Mouse (Mus musculus) hindbrain, postnatal 0 days (tissue): ENCODE results near the gene Tuba3a. TPM values are rescaled to one million over a fixed set of nuclear protein-coding genes. Genes with fewer than 3 reads are reported as not detected.

ENCODE experiments used
- ATAC-seq: fragments of 200-750 bp; cut with Nextera tagmentation; 2 replicates; pipeline ENCODE4 v1.8.0; 2017; ENCODE audit warnings: mild to moderate bottlenecking, moderate TSS enrichment, moderate library complexity
- DNase-seq: peaks from one replicate; pipeline ENCODE4 v3.0.0-alpha.2; 2015; ENCODE audit warnings: low spot score
- H3K27ac ChIP-seq: fragments of 300-500 bp; sonication (generic); 2 replicates; pipeline ENCODE4 v1.5.1; 2014; ENCODE audit warnings: mild to moderate bottlenecking
- H3K27me3 ChIP-seq: fragments of 300-500 bp; sonication (generic); 2 replicates; pipeline ENCODE4 v1.6.1; 2014; ENCODE audit warnings: low read length, mixed read lengths; ENCODE audit not compliant: insufficient read depth
- H3K36me3 ChIP-seq: fragments of 300-500 bp; sonication (generic); 2 replicates; pipeline ENCODE4 v1.6.1; 2014; ENCODE audit warnings: low read length, mixed read lengths; ENCODE audit not compliant: insufficient read depth
- H3K4me1 ChIP-seq: fragments of 300-500 bp; sonication (generic); 2 replicates; pipeline ENCODE4 v1.6.1; 2014; ENCODE audit warnings: antibody characterized with exemption, low read length, mixed read lengths; ENCODE audit not compliant: insufficient read depth
- H3K4me2 ChIP-seq: fragments of 300-500 bp; sonication (generic); 2 replicates; pipeline ENCODE4 v1.6.1; 2014; ENCODE audit warnings: low read depth, mild to moderate bottlenecking, low read length, moderate library complexity, mixed read lengths
- H3K4me3 ChIP-seq: fragments of 300-500 bp; sonication (generic); 2 replicates; pipeline ENCODE4 v1.5.1; 2014; ENCODE audit warnings: low read length
- H3K9ac ChIP-seq: fragments of 300-500 bp; sonication (generic); replicated peaks from 2 replicates; pipeline ENCODE4 v1.6.1; 2014; ENCODE audit warnings: mild to moderate bottlenecking, low read length, moderate library complexity, mixed read lengths
- H3K9me3 ChIP-seq: fragments of 300-500 bp; sonication (generic); 2 replicates; pipeline ENCODE4 v1.6.1; 2016; ENCODE audit warnings: low read length, mixed read lengths
- CTCF ChIP-seq: IDR thresholded peaks from 2 replicates; pipeline ENCODE4 v1.5.1; 2016; ENCODE audit warnings: antibody characterized with exemption, control low read depth, low read depth
- WGBS: fragments of 180-500 bp; shearing (Covaris S2); extraction: QIAGEN DNeasy Blood & Tissue Kit; methylation state at CpG from one replicate; pipeline ENCODE4 v1.1.7; 2014; 5-methylcytosine and 5-hydroxymethylcytosine counted together
- polyA plus RNA-seq: library from polyadenylated mRNA; unstranded; fragments of >200 nt; fragmentation: Nextera tagmentation; extraction: Ambion mirVana; gene quantifications from 2 replicates; pipeline ENCODE4 v1.2.1, GENCODE M21; 2015
- total RNA-seq: library from RNA; depleted of rRNA; stranded (reverse); fragments of >200 nt; gene quantifications from 2 replicates; pipeline ENCODE4 v1.2.3, GENCODE M21; 2014

Tuba3a gene
- total and polyA plus RNA-seq, 2 experiments from 2014 or later, result not detected

GRCm38 (mm10) chr6:125317077-125317476 is 31.2 kb upstream of the Tuba3a start:
- Histone ChIP-seq H3K4me2 (no peak overlapping the region), H3K36me3 (no peaks in the 10 kb centered on the region), H3K4me1 (peaks cover 21% of the 10 kb centered on the region), H3K9me3 (no peaks in the 10 kb centered on the region), H3K27me3 (peaks cover 21% of the 10 kb centered on the region; the same call in 1 of the 2 replicates), H3K27ac (no peak overlapping the region), H3K4me3 (no peak overlapping the region), H3K9ac (no peak overlapping the region)
- TF ChIP-seq CTCF, result no peak
- ATAC-seq (no peak), DNase-seq (no peak)
- 53% methylated on average over 7 of the region's 7 CpGs for WGBS

GRCm38 (mm10) chr6:125314746-125315145 is 28.9 kb upstream of the Tuba3a start:
- no peak for DNase-seq
- Histone ChIP-seq H3K4me1 (peaks cover 18% of the 10 kb centered on the region), H3K27ac (no peak overlapping the region), H3K36me3 (no peaks in the 10 kb centered on the region), H3K4me2 (no peak overlapping the region), H3K9me3 (no peaks in the 10 kb centered on the region), H3K9ac (no peak overlapping the region), H3K4me3 (no peak overlapping the region), H3K27me3 (peaks cover 3% of the 10 kb centered on the region; the same call in 1 of the 2 replicates)
- no peak for TF ChIP-seq CTCF
- WGBS, result 77% methylated on average over 6 of the region's 6 CpGs
- no peak for ATAC-seq

DNA sequence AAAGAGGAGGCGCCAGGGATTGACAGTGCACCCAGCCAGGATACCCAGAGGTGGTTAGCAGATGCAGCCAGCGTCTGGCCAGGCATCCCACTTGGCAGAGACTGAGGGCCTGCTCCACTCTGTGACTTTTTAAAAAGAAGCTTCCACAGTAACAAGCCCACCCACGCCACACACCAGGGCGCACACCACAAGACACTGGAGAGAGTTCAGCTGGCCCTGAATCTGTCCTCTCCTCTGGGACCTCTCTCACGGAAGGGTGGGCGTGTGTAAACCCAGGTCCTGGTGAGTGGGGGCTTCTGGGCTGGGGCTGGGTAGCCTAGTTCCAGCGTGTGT is 28.4 kb upstream of the Tuba3a start:
- WGBS, result 39% methylated on average over 7 of the region's 7 CpGs

GRCm38 (mm10) chr6:125313546-125314230 is 27.8 kb upstream of the Tuba3a start, which contains the start of gene Ltbr:
Gene Ltbr, minus strand, starts transcription at chr6:125313885.
- Histone ChIP-seq H3K27ac (peak within 1 kb of the TSS; percentile 3; the same call in 1 of the 2 replicates), H3K4me2 (peak within 1 kb of the TSS; percentile 56), H3K4me1 (peaks cover 18% of the 10 kb centered on the region), H3K36me3 (no peaks in the 10 kb centered on the region), H3K4me3 (peak within 1 kb of the TSS; percentile 34), H3K9ac (peak within 1 kb of the TSS; percentile 59), H3K27me3 (no peaks in the 10 kb centered on the region), H3K9me3 (no peaks in the 10 kb centered on the region)
- ATAC-seq, result peak; percentile 85
- 5% methylated on average over 36 of the region's 46 CpGs for WGBS
- no peak for TF ChIP-seq CTCF
- DNase-seq, result peak; percentile 70

More for the DNA sequence above, 28.4 kb upstream of the Tuba3a start:
- Histone ChIP-seq H3K27me3 (no peaks in the 10 kb centered on the region), H3K36me3 (no peaks in the 10 kb centered on the region), H3K27ac (no peak overlapping the region), H3K4me1 (peaks cover 18% of the 10 kb centered on the region), H3K9ac (peak overlapping the region; percentile 59), H3K9me3 (no peaks in the 10 kb centered on the region), H3K4me3 (peak overlapping the region; percentile 34), H3K4me2 (peak overlapping the region; percentile 56)
- ATAC-seq, result peak; percentile 43
- no peak for DNase-seq
- TF ChIP-seq CTCF, result no peak

- no peak for TF ChIP-seq CTCF
- peak overlapping the region; percentile 56 for H3K4me2 ChIP-seq
- peak; percentile 5 for DNase-seq
These were observed 26.9 kb upstream of the Tuba3a start for GRCm38 (mm10) chr6:125312581-125313355.

DNA sequence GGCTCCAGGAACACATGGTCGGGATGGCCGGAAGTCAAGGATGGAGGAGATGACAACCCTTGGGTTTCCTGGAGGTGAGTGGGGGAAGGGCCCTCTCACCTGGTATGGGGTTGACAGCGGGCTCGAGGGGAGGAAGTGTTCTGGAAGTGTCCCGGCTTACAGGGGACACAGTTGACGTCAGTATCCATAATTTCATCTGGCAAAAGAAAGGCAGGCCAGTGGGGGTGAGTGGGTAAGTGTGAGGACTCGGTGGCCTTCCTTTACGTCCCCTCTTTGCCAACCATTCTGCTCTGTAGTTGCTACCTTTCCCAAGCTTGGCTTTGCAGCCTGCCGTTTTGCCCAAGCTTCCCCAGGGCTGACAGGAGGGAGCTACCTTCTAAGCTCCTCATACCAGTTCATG is 26.3 kb upstream of the Tuba3a start:
- Histone ChIP-seq H3K4me3 (no peak overlapping the region), H3K27ac (no peak overlapping the region), H3K4me1 (peaks cover 18% of the 10 kb centered on the region), H3K9ac (no peak overlapping the region), H3K36me3 (no peaks in the 10 kb centered on the region), H3K27me3 (no peaks in the 10 kb centered on the region), H3K9me3 (no peaks in the 10 kb centered on the region), H3K4me2 (peak overlapping the region; percentile 56; the same call in 1 of the 2 replicates)
- ATAC-seq (no peak), DNase-seq (no peak)
- WGBS, result 87% methylated on average over 9 of the region's 9 CpGs
- TF ChIP-seq CTCF, result no peak

More at GRCm38 (mm10) chr6:125312581-125313355, 26.9 kb upstream of the Tuba3a start:
- no peaks in the 10 kb centered on the region for H3K36me3 ChIP-seq
- H3K27ac ChIP-seq, result 0 out of 2 replicates have a peak overlapping the region, but pooled peaks have one; percentile 3
- peaks cover 18% of the 10 kb centered on the region for H3K4me1 ChIP-seq
- peak overlapping the region; percentile 59 for H3K9ac ChIP-seq
- H3K9me3 ChIP-seq, result no peaks in the 10 kb centered on the region
- no peak for ATAC-seq
- WGBS, result 64% methylated on average over 22 of the region's 22 CpGs
- peak overlapping the region; percentile 34 for H3K4me3 ChIP-seq
- no peaks in the 10 kb centered on the region for H3K27me3 ChIP-seq

GRCm38 (mm10) chr6:125309406-125309805 is 23.6 kb upstream of the Tuba3a start:
- Histone ChIP-seq H3K4me1 (peaks cover 16% of the 10 kb centered on the region), H3K9ac (no peak overlapping the region), H3K4me2 (no peak overlapping the region), H3K4me3 (no peak overlapping the region), H3K27me3 (no peaks in the 10 kb centered on the region), H3K9me3 (no peaks in the 10 kb centered on the region), H3K27ac (no peak overlapping the region; the same call in 1 of the 2 replicates), H3K36me3 (no peaks in the 10 kb centered on the region)
- no peak for TF ChIP-seq CTCF
- ATAC-seq (0 out of 2 replicates have a peak, but pooled peaks have one; percentile 10), DNase-seq (peak; percentile 11)
- WGBS, result 37% methylated on average over 5 of the region's 5 CpGs
